Mouse (Mus musculus) embryo, embryonic 10.5 days (tissue): ENCODE results near the gene Blvra.

Experiments
- DNase-seq: peaks from one replicate; pipeline ENCODE4 v3.0.0-alpha.2; 2015; ENCODE audit warnings: low spot score

Gene Blvra

DNA sequence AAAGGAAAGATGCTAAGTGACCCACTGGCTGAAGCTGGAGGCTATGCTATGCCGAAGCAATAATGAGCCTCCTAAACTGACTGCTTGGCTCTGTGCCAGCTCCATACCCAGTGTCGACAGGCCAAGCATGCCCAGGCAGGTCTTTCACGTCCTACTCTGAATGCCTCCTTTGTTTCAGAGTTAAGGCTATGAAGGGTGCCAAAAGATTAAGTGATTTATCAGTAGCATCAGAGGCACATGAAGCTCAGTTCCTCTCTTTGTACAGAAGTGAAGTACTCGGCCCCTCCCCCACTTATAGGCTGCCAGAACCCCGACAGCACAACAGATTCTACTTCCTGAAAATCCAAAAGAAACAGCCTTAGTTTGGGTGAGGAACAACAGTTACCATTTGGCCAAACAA, 66.5 kb downstream of the Blvra start:
- DNase-seq, result peak; percentile 35

DNA sequence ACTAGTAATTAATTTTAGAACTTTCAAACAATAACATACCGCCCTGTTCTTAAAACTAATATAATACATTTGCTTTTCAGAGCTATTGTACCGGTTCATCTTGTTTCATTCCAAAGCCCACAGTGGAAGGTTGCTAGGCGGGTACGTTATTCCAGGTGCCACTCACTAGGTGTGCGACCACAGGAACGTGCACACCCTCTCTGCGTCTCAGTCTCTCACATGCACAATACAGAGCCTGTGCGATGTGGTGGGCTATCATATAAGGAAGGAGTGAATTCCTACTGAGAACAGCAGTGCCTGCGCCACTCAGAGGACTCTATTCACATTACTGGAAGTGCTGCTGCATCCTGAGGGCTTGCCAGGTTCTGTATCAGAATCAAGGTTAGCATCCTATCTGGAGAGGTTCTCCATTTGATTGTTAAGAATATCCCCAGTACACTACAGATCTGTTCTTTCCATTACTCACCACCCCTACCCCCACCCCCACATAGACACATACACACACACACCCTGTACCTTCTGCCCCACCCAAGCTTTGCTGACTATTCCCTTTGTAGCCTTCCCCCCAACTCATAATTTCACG, 67.5 kb downstream of the Blvra start:
- no peak for DNase-seq

DNA sequence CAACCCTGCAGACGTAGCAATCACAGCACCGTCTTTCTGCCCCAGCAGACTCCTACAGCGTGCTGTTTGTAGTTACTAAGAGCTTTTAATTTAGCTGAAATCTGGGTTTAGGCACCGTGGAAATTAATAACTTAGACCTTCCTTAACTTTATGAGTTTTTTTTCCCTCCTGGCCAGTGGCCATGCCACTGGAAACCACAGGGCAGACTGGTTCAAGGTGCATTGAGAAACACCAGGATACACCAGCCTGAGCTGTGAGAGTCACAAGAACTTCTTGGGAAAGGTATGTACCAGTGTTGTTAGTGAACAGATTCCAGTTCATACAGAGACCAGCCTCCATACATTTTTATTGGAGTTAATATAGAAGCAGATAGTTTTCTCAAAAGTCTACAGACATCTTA, 68.0 kb downstream of the Blvra start:
- no peak for DNase-seq

DNA sequence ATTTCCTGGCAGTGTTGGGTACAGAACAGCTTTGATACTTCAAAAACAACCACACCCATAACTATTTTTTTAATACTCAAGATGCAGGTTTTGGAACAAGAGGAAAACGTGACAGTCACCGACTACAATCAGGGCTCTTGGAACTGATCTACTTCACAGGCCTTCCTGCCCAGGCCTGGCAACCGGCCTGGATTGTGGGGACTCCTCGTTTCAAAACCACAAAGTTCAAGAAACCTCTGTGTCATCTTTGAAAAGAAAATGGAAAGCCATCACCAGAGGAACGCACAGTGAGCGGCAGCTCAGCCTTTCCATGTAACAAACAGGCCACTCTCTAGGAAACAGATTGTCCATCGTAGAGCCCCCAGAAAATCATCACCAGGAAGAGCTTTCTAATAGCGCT, 68.6 kb downstream of the Blvra start:
- DNase-seq, result no peak

DNA sequence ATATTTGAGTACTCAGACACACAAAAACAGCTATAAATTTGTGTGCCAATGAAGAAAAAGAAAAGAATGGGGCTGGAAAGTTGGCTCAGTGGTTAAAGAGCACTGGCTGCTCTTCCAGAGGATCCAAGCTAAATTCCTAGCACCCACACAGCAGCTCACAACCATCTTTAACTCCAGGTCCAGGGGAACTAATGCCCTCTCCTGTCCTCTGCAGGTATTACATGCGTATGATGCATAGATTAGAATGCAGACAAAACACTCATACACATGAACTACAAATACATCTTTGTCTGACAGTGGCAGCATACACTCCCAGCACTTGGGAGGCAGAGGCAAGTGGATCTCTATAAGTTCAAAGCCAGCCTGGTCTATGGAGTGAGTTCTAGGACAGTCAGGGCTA, 69.1 kb downstream of the Blvra start:
- DNase-seq, result no peak

DNA sequence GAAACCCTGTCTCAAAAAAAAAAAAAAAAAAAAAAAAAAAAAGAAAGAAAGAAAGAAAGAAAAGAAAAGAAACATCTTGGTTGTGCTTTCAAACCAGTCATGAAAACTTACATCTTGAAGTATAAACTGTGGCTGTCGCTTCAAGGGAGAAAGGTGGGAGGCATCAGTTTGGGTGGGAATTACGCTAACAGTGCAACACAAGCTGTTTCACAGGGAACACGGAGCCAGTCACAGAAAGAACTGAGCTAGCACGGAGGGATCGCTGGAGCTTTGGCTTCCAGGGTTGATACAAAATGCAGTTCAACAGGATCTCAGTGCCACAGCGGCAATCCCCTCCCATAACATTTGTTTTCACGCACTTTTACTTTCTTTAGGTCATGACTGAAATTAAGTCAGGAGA, 69.5 kb downstream of the Blvra start:
- no peak for DNase-seq

DNA sequence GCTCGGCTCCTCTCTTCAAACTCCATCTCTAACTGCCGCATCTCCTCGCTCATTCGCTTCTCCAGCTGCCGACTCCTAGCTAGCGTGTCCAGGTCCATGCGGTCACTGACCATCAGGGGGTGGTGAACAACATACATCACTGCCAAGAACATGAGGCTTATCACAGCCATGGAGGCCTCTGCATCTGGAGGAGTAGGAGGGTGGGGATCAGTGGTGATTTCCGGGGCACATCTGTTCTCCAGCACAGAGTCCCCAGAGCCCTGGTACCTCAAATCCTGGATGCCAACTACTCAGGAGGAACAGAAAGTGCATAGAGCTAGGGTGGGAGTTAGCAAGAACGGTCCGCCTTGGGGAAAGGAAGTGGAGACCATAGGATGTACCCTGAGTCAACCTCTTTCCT, 71.6 kb downstream of the Blvra start:
- DNase-seq, result no peak

DNA sequence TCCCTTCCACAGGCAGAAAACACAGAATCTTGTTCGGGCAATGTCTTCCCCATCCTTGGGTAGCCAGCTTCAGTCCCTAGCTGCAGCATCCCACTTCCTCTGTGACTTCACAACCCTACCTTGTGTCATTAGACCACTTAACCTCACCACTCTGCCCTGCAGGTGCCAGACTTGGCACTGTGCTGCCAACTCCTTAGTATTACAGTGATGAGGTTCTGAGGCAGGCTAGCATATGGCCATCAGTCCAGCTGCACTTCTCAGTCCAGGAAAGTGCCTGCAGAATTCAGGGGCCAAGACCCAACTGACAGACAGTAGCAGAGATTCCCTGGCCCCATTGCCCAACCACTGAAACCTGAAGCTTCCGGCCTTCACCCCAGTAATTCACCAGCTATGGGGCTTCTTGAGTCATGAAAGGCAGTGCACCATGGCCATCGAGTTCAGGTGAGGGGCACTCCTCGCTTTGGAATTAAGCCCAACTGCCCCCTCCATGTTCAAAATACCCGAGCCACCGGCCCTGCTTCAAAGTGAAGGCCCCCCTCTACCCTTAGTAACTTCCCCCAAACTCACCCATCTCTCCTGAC, 72.2 kb downstream of the Blvra start:
- peak; percentile 28 for DNase-seq

DNA sequence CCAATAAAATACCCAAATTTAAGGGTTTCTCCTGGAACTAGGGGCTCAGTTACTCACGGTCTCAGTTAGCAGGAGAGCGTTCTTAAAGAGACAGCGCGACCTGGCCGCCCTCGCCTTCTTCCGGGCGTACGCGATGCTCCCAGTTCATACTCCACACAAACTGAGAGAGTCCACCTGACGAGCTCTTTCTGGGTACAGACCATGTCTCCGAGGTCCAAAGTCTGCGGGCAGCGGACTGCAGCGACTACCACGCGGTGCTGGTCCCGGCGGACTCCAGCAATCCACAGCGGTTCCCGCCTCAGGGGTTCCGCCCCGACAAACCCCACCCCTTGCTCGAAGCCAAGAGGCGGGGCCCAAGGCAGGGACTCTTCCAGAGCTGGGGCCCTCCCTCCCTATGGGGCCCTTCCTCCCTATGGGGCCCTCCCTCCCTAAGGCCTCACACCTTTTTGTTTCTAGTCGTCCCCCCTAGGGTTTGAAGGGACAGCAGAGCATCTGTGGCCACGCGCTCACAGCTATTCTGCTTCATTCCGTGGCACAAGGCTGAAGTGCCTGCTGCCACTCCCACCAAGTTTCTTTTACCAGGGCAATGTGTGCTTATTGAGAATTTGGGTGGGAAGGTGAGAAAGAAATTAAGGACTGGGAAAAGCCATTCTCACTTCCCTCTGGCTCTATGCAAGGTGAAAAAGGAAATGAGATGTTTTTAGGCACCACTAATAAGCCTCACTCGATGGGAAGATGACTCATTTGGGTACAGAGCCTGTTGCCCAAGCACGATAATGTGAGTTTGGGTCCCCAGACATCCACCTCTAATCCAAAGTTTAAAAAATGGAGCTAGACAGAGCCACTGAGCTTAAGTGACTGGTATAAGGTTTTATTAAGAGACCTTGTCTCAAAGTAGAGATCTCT, 72.9 kb downstream of the Blvra start, which contains the start of gene Itpripl1:
Gene Itpripl1 (minus strand): TSS at position 285 of the 906 bp plus-strand sequence.
- peak; percentile 80 for DNase-seq

DNA sequence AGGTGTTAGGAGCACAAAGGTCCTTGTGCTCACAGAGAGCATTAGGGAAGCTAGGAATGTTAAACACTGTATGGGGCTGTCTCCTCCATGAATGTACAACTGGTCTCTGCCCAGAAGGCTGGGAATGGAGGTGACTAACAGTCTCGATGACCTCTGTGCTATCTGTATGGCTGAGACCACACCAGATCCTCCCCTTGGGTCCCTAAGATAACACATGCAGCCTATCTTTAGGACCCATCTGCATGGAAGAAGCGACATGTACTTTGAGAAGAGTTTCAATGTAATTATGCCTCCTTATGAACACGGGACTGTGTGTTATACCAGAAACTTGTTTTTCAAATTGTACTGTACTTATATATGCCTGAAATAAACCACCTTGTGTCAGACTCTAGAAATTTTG, 75.2 kb downstream of the Blvra start:
- no peak for DNase-seq
